Mouse (Mus musculus) embryo, embryonic 11 days (tissue): ENCODE measurements at regions not wholly inside any gene's neighbourhood (a gene's known extent, or its start where the extent isn't known, plus 50 kb on each side); places are given as distances from the start of the nearest gene placed in this dataset.

ENCODE experiments used
- DNase-seq: peaks from one replicate; pipeline ENCODE4 v3.0.0-alpha.2; 2015

DNA sequence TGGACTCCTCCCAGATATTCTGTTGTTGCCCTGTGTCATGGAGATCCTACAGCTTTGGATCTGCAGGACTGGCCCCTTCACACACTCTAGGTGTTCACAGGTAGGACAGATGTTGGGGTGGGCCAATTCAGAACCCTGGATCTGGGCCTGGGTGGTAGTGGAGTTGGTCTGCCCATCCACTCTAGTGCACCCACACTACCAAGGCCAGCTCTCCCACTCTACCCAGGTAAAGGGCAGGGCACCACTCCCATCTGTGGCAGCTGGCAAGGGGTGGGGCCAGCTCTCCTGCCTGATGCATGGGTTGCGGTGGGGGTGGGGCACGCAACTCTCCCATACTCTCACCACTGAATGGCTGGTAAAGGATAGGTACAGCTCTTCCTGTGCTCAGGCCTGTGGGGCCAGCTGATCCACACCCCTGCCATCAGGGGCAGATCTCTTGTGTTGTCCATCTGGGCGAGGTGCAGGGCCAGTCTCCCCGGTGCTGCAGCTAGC, 76.5 kb downstream of the Gja1 start:
- DNase-seq = no peak

DNA sequence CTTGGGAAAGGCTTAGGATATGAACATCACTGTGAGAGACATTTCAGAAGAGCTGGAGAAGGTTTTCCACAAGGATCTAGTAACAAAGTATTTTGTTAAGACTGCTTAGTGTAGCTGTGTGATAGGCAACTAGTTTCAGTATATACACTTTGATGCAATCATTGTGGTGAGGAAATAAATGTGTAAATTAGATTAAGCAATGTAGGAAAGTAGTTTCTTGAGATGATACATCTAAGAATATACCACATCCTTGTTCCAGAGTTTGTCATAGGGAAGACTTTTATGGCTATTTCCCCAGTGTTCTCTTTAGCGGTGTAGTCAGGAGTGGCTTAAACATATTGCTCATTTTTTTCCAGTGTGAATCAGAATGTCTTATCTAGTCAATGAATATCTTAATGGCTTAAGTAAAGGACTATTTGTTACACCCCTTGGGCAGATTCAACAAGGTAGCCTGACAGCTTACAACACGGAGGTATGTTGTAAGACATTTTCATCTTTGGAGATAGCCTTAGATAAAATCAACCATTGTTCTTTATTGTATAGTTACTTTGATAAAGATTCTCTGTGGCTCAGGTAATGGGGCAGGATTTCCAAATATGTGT, 78.8 kb downstream of the Gja1 start:
- DNase-seq = no peak

DNA sequence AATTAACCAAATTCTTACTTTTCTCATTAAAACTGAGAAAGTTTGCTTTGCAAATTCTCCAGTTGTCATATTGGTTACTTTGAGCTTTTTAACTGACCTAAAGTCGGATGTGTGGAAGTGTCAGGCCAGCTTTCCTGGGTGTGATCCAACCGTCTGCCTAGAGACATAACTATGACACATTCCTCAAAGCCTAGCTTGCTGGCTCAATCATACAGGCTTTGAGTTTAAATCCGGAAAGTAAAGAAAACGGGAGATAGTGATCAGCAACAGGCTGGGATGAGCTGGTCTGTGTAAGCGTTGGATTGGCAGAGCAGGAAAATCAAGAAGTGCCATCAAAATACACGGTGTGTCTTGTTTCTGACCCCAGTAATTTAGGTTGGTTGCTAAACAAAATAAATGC, 91.4 kb downstream of the Gja1 start:
- DNase-seq = peak; percentile 7

DNA sequence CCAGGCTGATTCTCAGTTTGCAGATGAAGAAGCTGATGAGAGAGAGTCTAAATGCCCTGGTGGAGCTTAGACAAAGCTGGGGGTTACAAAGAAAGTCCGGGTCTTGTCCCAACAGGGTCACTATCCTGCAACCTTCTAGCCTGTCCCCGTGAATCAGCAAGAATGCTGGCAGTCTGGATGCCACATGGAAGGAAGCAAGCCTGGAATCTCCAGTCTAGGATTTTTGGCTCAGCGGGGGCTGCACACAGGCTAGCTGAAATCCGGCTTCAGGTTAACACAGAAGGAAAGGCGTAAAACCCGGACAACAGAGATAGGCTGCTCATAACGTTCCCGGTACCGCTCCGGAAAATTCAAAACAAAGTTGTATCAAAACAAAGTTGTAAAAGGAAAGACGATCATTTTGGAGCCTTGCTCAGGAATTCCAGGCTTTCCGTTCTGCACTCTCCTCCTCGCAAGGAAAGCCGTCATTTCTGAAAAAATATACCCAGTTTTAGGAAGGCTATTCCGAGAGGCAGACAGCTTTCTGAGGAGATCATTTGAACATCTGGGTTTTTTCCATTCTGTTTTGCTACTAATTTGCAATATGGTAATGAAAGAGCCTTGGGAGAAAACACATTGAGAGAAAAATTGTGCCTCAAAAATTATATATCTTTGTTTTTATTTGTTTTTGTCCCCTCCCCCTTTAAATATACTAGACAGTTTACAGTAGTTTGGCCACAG, 92.0 kb downstream of the Gja1 start:
- peak; percentile 66 for DNase-seq

DNA sequence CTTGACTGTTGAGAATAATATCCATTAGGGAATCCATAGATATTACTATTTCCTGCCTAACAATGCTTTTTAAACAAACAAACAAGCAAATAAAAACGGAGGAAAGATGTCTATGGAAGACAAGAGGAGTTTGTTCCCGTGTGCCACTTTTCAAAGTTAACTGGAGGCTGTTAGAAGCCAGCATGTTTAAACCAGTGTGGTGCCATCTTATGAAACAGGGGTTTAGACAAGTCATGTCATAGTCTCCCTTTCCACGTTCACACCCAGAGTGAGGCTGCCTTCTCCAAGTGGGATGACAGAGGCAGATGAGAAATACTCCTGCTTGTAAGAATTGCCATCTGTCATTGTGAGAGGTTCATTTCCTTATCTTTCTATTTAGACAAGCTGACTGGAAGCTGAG, 92.8 kb downstream of the Gja1 start:
- no peak for DNase-seq

DNA sequence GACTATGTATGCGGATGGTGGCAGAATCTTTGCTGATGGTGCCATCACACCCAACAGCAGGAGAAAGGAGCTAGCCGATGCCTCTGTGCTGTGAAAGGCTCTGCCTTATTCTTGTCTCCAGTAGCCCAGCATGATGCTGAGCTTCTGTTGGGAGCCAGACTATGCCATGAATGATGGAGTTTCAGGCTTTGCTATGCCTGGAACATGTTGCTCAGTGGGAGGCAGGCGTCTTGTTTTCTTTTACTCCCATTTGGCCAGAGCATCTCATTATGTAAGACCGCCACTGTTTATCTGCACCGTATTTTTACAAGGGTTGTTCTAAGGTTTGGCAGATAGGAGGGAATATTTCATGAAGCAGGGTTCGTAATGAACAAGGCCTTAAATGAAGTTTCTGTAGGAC, 97.8 kb downstream of the Gja1 start:
- DNase-seq = no peak

DNA sequence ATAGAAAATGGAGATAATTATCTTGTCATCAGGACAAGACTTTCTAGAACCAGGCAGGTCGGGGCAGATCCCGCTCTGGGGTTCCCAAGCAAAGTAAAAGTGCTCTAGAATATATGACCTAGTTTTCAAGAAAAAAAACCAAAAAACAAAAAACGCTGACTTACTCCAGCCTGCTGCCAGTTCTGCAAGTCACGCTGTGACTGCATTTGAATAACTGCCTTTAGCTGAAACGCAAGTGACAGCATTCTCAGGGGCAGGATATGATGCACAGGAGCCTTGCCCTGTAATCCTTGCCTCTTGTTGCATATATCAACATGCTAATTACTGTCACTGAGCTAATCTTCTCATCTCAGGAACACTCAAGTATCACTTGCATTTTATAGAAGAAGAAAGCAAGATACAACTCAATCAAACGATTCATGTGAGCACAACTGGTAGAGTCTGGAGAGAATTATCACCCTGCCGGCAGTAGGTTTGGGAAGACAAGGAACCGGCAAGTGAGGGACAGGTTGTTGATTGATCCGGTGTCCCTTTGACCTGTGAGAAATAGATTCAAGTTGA, 105.1 kb downstream of the Gja1 start:
- DNase-seq = peak; percentile 21

DNA sequence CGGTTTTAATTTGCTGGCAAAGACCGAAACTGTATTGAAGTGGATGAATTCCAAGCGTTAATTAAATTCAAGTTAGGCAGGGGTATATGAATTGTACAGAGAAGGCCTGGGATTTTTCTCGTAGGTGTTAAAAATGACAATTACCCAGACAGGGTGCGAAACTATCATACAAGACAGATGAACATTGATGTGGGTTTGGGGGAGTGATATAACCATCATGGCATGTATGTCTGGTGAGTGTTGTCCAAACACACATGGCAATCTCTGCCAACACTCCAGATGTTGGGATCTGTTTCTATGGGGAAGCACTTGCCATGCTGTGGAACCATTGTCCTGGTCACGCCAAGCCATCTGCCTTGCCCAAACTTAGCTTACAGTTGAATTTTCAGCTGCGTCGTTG, 107.8 kb downstream of the Gja1 start:
- no peak for DNase-seq

DNA sequence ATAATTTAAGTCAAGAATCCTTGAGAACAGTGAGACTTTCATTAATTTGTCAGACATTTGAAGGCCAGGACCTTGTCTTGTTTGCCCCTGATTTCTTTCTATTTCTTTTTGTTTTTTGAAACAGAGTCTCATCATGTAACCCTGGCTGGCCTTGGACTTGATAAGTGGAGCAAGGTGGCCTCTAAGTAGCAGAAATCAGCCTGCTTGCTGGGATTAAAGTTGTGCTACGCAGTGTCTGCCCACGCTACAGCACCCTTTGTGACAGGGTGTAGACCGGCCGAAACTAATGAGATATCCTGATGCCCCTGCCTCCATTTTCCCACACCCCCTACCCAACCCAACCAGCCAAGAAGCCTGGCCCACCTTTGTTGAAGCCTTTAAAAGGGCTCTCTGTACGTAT, 108.6 kb downstream of the Gja1 start:
- DNase-seq = no peak

DNA sequence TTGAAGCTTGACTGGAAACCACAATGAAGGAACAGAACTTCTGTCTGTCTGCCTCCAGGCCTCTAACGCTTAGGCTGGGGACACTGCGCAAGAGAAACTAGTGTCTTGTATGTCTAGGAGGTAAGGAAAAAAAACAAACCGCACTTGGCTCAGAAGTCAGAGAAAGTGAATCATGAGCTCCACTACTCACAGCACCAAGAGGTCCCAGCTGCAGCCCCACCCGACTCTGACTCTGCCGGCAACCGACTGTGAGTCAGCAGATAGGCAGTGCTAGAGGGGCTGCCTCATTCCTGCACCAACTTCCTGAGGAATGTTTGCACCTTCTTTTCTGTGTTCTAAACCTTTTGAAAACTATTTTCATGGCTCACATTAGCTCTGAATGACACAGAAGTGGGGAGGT, 109.5 kb downstream of the Gja1 start:
- no peak for DNase-seq

DNA sequence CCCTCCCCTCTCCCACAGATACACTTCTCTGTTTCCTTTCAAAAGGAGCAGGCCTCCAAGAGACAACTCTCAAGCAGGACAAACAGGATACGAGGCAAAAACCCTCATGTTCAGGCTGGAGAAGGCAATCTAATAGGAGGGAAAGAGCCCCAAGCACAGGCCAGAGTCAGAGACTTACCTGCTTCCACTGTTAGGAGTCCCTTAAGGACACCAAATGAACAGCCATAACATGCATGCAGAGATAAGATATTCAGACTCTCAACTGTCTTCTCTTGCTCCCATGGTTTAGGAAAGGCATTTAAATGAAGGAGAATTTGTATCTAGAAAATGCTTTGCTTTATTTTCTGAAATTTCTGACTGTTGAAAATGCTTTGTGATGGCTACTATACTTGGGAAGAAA, 116.3 kb downstream of the Gja1 start:
- no peak for DNase-seq

DNA sequence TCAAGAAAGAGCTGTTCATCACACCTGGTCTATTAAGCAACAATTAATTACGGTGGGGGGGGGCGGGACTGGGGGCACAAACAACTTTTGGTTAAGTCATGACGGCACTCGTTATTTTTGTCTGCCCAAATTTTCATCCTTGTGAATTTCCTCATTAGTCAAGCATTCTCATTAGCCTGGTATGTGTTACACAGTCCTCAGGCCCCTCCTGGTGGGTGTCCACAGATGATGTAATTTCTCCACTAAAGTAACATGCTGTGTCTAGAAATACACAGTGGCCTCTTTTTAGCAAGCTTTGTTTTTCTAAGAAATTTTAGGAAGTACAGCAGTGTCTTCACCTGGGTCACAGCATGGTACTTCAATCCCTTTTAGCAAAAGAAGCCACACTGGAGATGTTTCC, 118.2 kb downstream of the Gja1 start:
- DNase-seq = no peak

DNA sequence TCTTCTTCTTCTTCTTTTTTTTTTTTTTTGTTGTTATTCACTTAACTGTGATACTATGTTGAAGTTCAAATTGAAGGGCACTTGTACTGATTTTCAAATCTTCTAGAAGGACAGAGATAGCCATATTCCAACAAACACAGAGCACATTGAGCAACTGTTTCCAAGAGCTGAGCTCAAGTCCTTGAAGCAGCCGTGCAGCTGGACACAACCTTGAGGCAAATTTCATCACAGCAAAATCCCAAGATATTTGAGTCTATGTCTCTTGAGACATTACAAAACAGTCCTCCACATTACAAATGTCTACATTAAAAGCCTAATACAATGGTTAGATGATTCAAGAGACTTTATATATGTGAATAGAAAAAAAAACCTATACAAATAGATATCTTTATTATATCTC, 141.9 kb downstream of the Gja1 start:
- DNase-seq = no peak

DNA sequence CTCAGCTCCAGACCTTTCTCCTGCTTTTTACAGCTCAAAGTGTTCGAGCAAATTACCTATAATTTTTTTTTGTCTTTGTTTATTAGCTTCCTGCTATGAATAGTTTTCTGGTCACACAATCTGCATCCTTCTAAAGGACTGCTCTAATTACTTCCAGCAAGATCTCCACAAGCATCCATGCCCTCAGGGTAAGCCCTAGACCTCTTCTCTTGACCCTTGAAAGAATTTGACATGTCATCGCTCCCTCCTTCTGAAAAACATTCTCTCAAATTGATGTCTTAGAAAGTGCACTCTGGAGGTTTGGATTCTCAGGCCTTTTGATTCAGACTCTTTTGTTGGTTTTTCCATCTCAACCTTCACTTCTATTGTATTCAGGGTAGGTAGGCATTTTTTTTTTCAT, 148.7 kb downstream of the Gja1 start:
- DNase-seq = peak; percentile 51

DNA sequence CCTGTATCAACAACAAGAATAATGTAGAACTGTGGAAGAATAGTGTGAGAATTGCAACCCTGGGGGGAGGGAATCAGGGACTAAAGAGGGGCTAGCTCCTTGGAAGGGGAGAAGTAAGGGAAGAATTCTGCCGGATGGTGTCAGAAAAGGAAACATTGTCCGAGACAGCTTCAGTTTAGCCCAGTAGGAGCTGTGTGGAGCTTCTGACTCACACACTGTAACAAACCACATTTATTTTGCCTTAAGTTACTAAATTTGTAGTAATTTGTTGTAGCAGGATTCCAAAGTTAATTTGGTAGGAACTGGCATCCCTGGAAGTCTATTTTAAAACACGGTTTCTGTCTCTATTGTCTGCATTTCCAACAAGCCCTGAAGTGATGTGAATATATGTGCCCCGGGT, 160.0 kb downstream of the Gja1 start:
- no peak for DNase-seq

DNA sequence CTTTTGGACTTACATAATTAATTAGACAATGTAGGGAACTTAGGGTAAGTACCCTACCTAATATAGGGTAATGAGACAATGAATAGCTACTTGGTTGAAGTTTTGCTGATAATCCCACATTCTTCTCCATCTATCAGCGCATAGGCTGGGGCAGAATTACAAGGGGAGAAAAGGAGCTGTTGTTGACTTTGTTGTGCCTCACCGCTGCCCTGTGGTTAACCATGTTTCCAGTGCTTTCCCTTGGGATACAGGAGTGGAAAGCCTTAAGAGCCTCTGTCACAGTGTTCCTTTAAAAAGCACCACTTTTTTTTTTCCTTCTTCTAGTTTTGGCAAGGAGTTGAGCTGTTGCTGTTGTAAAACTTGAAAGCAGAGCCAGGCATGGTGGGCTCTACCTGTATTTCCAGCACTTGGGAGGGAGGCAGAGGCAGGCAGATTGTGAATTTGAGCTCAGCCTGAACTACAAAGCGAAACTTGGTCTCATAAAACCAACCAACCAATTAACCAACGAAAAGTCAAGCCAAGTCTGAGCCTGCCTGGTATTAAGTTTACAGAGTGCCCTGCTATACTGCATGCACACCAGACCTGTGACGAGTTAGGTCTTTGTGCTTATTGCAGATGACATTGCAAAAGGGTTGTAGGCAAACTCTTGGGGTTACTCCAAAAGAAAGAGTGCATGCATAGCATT, 162.8 kb downstream of the Gja1 start:
- DNase-seq = no peak

DNA sequence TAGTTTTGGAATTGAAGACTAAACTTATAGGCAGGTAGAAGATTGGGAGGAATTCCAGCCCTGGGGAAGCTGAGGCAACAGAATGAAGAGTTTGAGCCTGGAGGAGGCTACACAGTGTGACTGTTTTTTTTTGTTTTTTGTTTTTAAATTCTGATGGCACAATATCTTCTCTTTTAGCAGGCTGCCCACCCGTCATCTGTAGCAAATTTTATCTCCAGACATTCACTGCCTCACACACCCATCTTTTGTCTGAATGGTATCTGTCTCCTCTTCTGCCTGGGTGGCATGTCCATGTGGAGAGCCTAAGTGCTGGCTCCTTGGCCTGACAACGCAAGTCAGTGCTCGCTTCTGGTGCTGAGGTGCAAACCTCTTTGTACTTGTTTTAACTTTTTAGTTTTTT, 165.0 kb downstream of the Gja1 start:
- no peak for DNase-seq

DNA sequence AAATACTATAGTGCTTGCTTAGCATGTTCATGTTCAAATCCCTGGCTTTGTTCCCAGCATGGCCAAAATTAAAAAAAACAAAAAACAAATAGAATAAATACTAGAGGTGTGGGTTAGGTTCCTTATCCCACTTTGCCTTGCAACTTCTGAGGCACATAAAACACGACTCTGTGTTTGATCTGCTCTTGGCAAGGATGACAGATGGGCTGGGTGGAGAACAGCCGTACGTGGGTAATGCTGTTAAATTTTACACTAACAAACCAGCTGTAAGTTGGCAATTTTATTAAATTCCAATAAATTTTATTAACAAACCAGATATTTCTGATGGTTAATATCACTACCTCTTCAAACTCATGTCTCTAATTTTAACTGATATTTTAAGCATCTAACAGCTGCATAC, 168.9 kb downstream of the Gja1 start:
- DNase-seq = no peak

DNA sequence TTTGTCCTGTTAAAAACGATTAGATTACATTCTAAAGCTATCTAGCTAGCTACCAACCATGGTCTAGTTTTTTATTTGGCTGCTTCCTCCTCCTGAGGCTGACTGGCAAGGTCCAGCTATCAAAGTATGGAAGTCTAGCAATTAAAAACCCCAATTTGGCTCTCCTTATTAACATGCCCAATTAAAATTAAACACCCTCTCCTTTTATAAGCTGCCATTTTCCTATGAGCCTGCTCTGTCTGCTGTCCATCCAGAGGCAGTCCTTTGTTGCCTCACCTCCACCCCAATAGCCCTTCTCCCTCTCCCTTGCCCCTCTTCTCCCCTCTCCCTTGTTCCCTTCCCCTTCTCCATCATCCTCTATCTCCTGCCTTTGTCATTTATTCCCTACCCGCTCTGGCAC, 169.7 kb downstream of the Gja1 start:
- DNase-seq = no peak

DNA sequence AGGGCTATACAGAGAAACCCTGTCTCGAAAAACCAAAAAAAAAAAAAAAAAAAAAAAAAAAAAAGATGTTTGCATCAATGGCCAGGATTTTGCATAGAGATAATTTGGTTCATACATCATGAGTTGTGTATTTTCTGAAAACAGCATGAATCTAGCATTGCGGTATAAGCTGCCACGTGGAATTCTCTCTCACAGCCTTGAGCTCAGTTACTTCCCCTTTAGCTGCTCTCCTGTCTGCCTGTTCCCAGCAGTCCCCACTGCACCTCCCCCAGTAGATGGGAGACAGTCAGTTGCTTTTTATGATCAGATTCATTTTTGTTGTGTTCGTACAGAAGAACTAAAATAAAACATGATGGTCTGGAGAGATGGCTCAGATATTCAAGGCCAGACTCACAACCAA, 170.7 kb downstream of the Gja1 start:
- DNase-seq = no peak

DNA sequence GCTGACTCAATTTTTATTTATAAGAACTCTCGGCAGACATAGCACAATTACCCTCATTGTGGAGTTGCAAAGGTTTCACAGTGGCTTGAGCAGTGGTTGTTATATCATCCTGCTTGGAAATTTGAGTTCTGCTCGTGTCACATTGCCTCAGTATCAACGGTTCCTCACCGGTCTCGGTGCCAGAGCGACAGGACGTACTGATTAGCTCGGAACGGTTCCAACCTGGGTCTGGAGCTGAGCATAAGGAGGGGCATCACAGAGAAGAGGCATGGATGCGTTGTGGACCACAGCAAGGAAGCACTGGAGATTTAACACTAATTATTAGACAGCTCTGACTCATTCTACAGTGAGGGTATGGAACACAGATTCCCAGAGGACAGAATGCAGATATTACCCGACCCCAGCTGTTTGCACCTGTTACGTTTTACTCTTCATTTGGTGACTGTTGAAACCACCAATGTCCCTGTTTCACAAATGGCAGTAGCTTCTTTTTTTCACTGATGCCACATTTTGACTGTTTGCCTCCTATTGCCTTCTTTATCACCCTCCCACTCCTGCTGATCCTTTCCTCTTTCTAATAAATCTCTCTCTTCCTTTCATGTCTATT, 189.8 kb downstream of the Gja1 start:
- DNase-seq = no peak

DNA sequence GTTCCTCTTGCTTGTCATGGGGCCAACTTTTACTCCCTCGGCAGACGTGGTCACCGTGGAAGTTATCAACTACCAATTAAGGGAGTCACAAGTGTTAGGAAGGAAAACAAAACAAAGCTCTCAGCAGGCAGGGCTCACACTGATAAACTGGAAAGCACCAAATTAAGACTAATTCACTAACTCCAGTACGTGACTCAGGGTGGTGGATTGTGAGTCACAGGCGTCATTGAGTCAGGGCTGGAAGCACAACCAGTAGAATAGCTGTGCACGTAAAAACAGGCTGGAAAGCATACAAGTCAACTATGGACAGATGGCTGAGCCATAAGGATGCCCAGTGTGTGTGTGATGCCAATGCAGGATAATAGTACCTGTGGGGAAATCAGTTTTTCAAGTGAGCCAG, 204.9 kb downstream of the Gja1 start:
- DNase-seq = no peak

DNA sequence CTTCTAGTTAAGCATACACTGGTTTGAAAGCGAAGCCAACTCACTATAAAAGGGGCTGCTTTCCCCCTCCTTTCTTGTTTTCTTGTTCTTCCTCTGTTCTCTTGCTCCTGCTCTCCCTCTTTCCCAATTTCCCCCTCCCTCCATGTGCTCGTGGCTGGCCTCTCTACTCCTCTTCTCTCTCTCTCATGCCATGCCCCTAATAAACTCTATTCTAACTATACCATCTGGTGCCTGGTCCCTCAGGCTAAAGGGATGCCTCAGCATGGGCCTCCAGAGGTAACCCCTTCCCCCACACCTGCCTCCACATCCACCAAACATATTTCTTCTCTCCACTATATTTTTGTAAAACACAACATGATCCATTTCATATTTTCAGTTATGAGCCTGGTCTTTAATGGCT, 210.1 kb downstream of the Gja1 start:
- DNase-seq = no peak

DNA sequence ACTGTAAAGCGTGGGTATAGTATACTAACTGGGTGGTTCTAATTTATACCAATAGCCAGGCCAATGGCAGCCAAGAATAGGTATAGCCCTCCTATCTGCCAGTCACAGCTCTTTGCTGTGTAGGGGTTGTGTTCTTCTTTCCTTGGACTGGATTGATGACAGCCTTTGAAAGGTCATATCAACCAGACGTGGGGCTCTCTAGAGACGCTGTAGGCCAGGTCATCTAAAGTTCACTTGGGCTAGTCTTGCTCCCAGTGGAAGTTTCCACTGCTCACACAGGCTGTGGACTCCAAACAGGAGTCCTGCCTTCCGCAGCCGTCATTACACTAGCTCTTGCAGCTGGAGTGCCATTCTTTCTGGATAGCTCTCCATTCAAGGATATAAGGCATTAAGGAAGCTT, 220.3 kb downstream of the Gja1 start:
- peak; percentile 30 for DNase-seq
